Mouse (Mus musculus): ENCODE results near the gene Nmd3. TPM values are rescaled to one million over a fixed set of nuclear protein-coding genes. Genes with fewer than 3 reads are reported as not detected.

Gene Nmd3
- polyA plus RNA-seq, 1 experiment from 2014 or later, result 48.5 TPM

DNA sequence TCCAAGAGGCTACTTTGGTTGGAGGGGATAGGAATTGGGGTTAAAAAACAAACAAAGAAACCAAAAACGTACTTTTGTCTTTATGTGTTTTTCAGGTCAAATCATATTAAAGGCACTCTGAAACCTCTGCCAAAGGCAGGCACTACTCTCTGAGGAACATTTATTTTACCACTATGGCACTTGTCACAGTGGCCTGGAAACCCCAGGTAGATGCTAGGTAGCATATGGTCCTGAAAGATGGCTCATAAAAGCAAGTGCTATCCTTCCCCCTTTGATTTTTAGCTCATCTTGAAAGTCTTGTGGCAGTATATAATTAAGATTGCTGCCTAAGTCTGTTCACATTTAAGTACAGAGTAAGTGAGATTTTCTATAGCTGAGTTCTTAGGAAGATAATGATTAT, 35.7 kb downstream of the Nmd3 start:
- no peak overlapping the region for H3K9ac ChIP-seq (ENCODE audit: low read depth, low read length)
- H3K4me3 ChIP-seq (ENCODE audit: low read depth, low read length), result no peak overlapping the region
- no peaks in the 10 kb centered on the region for H3K27me3 ChIP-seq (ENCODE audit: control insufficient read depth, insufficient read depth, low read depth, low read length)
- no peak for ATAC-seq (ENCODE audit: low read depth)
- peaks cover 6% of the 10 kb centered on the region for H3K36me3 ChIP-seq (ENCODE audit: control insufficient read depth, insufficient read depth)
- no peaks in the 10 kb centered on the region for H3K4me1 ChIP-seq (ENCODE audit: control insufficient read depth, low read depth, low read length)
- no peak overlapping the region for H3K4me2 ChIP-seq (ENCODE audit: low read depth, low read length)
- no peaks in the 10 kb centered on the region for H3K9me3 ChIP-seq (replicated peaks; ENCODE audit: control insufficient read depth, low read length)
- H3K27ac ChIP-seq (ENCODE audit: low read length), result no peak overlapping the region
- WGBS (ENCODE audit: insufficient replicate concordance), result 80% methylated on average over 1 of the region's 1 CpGs

GRCm38 (mm10) chr3:69760081-69760480, 38.3 kb downstream of the Nmd3 start:
- no peaks in the 10 kb centered on the region; the same call in 1 of the 2 replicates for H3K36me3 ChIP-seq (ENCODE audit: control insufficient read depth, insufficient read depth)
- H3K4me1 ChIP-seq (ENCODE audit: control insufficient read depth, low read depth, low read length), result no peaks in the 10 kb centered on the region
- 79% methylated on average over 6 of the region's 6 CpGs for WGBS (ENCODE audit: insufficient replicate concordance)
- no peak overlapping the region for H3K4me2 ChIP-seq (ENCODE audit: low read depth, low read length)
- no peak overlapping the region for H3K4me3 ChIP-seq (ENCODE audit: low read depth, low read length)
- no peaks in the 10 kb centered on the region for H3K9me3 ChIP-seq (replicated peaks; ENCODE audit: control insufficient read depth, low read length)
- ATAC-seq (ENCODE audit: low read depth), result no peak
- no peaks in the 10 kb centered on the region for H3K27me3 ChIP-seq (ENCODE audit: control insufficient read depth, insufficient read depth, low read depth, low read length)
- no peak overlapping the region for H3K9ac ChIP-seq (ENCODE audit: low read depth, low read length)
- H3K27ac ChIP-seq (ENCODE audit: low read length), result no peak overlapping the region

- Histone ChIP-seq H3K9ac (ENCODE audit: low read depth, low read length) (no peak overlapping the region), H3K4me3 (ENCODE audit: low read depth, low read length) (no peak overlapping the region), H3K27me3 (ENCODE audit: control insufficient read depth, insufficient read depth, low read depth, low read length) (no peaks in the 10 kb centered on the region), H3K9me3 (replicated peaks; ENCODE audit: control insufficient read depth, low read length) (no peaks in the 10 kb centered on the region), H3K36me3 (ENCODE audit: control insufficient read depth, insufficient read depth) (no peaks in the 10 kb centered on the region; the same call in 1 of the 2 replicates), H3K4me1 (ENCODE audit: control insufficient read depth, low read depth, low read length) (no peaks in the 10 kb centered on the region), H3K27ac (ENCODE audit: low read length) (no peak overlapping the region), H3K4me2 (ENCODE audit: low read depth, low read length) (no peak overlapping the region)
- WGBS (ENCODE audit: insufficient replicate concordance), result 63% methylated on average over 4 of the region's 4 CpGs
- ATAC-seq (ENCODE audit: low read depth), result no peak
Observed at GRCm38 (mm10) chr3:69761195-69761594, 39.4 kb downstream of the Nmd3 start.

- Histone ChIP-seq H3K9me3 (replicated peaks; ENCODE audit: control insufficient read depth, low read length) (no peaks in the 10 kb centered on the region), H3K36me3 (ENCODE audit: control insufficient read depth, insufficient read depth) (no peaks in the 10 kb centered on the region), H3K4me1 (ENCODE audit: control insufficient read depth, low read depth, low read length) (no peaks in the 10 kb centered on the region), H3K9ac (ENCODE audit: low read depth, low read length) (no peak overlapping the region), H3K27ac (ENCODE audit: low read length) (no peak overlapping the region), H3K27me3 (ENCODE audit: control insufficient read depth, insufficient read depth, low read depth, low read length) (no peaks in the 10 kb centered on the region), H3K4me2 (ENCODE audit: low read depth, low read length) (no peak overlapping the region), H3K4me3 (ENCODE audit: low read depth, low read length) (no peak overlapping the region)
- ATAC-seq (ENCODE audit: low read depth), result no peak
- 76% methylated on average over 6 of the region's 6 CpGs for WGBS (ENCODE audit: insufficient replicate concordance)
Observed at GRCm38 (mm10) chr3:69762838-69763368, 41.1 kb downstream of the Nmd3 start.

- no peak for ATAC-seq (ENCODE audit: low read depth)
- Histone ChIP-seq H3K4me1 (ENCODE audit: control insufficient read depth, low read depth, low read length) (no peaks in the 10 kb centered on the region), H3K4me2 (ENCODE audit: low read depth, low read length) (no peak overlapping the region), H3K27me3 (ENCODE audit: control insufficient read depth, insufficient read depth, low read depth, low read length) (no peaks in the 10 kb centered on the region), H3K4me3 (ENCODE audit: low read depth, low read length) (no peak overlapping the region), H3K9ac (ENCODE audit: low read depth, low read length) (no peak overlapping the region), H3K9me3 (replicated peaks; ENCODE audit: control insufficient read depth, low read length) (no peaks in the 10 kb centered on the region), H3K27ac (ENCODE audit: low read length) (no peak overlapping the region), H3K36me3 (ENCODE audit: control insufficient read depth, insufficient read depth) (no peaks in the 10 kb centered on the region)
- WGBS (ENCODE audit: insufficient replicate concordance), result 76% methylated on average over 21 of the region's 21 CpGs
Observed at GRCm38 (mm10) chr3:69763630-69764565, 42.1 kb downstream of the Nmd3 start.

DNA sequence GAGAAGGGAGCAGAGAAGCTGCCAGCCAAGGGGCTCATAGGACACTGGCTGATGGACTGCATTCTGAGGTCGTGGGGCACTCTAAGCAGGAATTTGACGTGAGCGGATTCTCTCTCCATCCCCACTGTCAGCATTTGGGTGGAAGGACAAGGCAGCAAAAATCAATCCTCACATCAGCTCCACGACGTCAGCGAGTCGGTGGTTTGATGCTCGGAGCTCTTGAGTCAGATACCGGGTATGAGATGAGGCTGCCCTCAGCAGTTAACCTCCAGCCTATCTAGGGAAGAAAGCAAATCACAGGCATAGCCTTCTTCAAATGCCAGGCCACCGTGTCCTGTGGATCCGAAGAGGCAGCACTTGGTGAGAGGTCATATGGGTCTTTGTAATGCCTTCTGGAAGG, 43.4 kb downstream of the Nmd3 start:
- H3K4me2 ChIP-seq (ENCODE audit: low read depth, low read length), result no peak overlapping the region
- no peaks in the 10 kb centered on the region for H3K9me3 ChIP-seq (replicated peaks; ENCODE audit: control insufficient read depth, low read length)
- no peaks in the 10 kb centered on the region for H3K4me1 ChIP-seq (ENCODE audit: control insufficient read depth, low read depth, low read length)
- no peak overlapping the region for H3K9ac ChIP-seq (ENCODE audit: low read depth, low read length)
- no peak overlapping the region for H3K4me3 ChIP-seq (ENCODE audit: low read depth, low read length)
- 81% methylated on average over 11 of the region's 11 CpGs for WGBS (ENCODE audit: insufficient replicate concordance)
- H3K27ac ChIP-seq (ENCODE audit: low read length), result no peak overlapping the region
- H3K27me3 ChIP-seq (ENCODE audit: control insufficient read depth, insufficient read depth, low read depth, low read length), result no peaks in the 10 kb centered on the region
- no peak for ATAC-seq (ENCODE audit: low read depth)
- H3K36me3 ChIP-seq (ENCODE audit: control insufficient read depth, insufficient read depth), result no peaks in the 10 kb centered on the region

DNA sequence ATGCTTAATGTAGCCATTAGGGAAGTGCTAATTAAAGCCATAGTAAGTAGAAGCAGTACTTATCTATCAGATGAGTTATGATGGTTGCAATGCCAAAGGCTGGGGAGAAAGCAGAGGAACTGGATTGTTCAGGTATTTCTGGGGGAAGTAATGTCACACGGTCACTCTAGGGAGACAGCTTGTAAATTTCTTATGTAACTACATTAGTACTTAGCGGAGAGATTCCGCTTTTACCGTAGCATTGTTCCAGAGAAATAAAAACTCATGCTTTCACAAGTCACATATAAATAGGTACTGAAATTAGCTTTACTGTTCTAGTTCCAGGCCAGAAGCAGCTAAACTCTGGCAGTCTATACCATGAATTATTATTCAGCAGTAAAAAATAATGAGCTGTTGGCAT, 47.4 kb downstream of the Nmd3 start:
- no peaks in the 10 kb centered on the region for H3K4me1 ChIP-seq (ENCODE audit: control insufficient read depth, low read depth, low read length)
- no peak overlapping the region for H3K4me2 ChIP-seq (ENCODE audit: low read depth, low read length)
- H3K36me3 ChIP-seq (ENCODE audit: control insufficient read depth, insufficient read depth), result no peaks in the 10 kb centered on the region
- WGBS (ENCODE audit: insufficient replicate concordance), result 79% methylated on average over 4 of the region's 4 CpGs
- no peak for ATAC-seq (ENCODE audit: low read depth)
- no peak overlapping the region for H3K27ac ChIP-seq (ENCODE audit: low read length)
- H3K9me3 ChIP-seq (replicated peaks; ENCODE audit: control insufficient read depth, low read length), result no peaks in the 10 kb centered on the region
- no peak overlapping the region for H3K9ac ChIP-seq (ENCODE audit: low read depth, low read length)
- no peak overlapping the region for H3K4me3 ChIP-seq (ENCODE audit: low read depth, low read length)
- H3K27me3 ChIP-seq (ENCODE audit: control insufficient read depth, insufficient read depth, low read depth, low read length), result no peaks in the 10 kb centered on the region

DNA sequence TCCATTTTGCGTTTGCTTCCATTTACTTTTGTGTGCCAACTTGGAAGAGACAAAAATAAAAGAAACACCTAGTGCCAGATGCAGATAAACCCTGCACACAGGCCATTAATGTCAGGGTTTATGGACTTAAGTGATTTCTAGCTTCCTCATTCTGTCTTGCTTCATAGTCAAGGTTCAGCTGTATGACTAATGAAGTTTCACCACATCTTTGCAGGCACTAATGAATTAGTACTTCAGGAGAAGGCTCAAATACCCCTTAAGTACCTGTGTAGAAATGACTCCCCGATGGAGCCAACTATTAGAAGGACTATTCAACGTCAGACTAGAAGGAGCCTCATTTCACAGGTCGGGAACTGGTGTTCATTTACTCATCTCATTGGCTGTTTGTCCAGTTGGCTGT, 51.6 kb downstream of the Nmd3 start:
- 54% methylated on average over 4 of the region's 4 CpGs for WGBS (ENCODE audit: insufficient replicate concordance)
- H3K9ac ChIP-seq (ENCODE audit: low read depth, low read length), result no peak overlapping the region
- no peak for ATAC-seq (ENCODE audit: low read depth)

DNA sequence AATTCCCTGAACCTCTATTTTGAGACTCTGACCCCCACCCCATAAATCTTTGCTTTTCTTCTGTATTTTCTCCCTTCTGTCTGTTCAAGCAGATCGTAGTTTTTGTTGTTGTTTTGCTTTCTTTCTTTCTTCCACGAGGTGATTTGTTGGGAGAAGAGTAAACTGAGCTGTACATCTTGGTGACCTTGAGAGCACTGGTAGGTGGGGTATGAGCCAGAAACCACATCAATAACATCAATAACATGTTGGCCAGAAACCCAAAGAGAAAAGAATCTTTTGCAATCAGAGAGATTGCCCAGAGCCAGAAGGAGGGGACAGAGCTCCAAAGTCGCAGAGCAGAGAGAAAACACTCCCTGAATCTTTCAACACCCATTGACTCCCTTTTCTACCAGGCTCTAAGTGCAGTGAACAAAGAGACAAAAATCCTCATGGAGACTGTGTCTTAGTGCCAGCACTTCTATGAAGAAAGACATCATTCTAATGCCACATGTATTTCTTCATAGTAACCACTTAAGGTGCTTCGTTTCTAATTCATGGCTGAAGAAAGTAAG, 57.5 kb downstream of the Nmd3 start:
- ATAC-seq (ENCODE audit: low read depth), result no peak
- Histone ChIP-seq H3K4me1 (ENCODE audit: control insufficient read depth, low read depth, low read length) (no peaks in the 10 kb centered on the region), H3K9ac (ENCODE audit: low read depth, low read length) (no peak overlapping the region), H3K4me3 (ENCODE audit: low read depth, low read length) (no peak overlapping the region), H3K27me3 (ENCODE audit: control insufficient read depth, insufficient read depth, low read depth, low read length) (no peaks in the 10 kb centered on the region), H3K4me2 (ENCODE audit: low read depth, low read length) (no peak overlapping the region), H3K9me3 (replicated peaks; ENCODE audit: control insufficient read depth, low read length) (no peaks in the 10 kb centered on the region), H3K27ac (ENCODE audit: low read length) (no peak overlapping the region), H3K36me3 (ENCODE audit: control insufficient read depth, insufficient read depth) (no peaks in the 10 kb centered on the region)
- WGBS (ENCODE audit: insufficient replicate concordance), result 52% methylated on average over 4 of the region's 4 CpGs

More for the DNA sequence above, 51.6 kb downstream of the Nmd3 start:
- H3K4me2 ChIP-seq (ENCODE audit: low read depth, low read length), result no peak overlapping the region
- H3K27ac ChIP-seq (ENCODE audit: low read length), result no peak overlapping the region
- H3K9me3 ChIP-seq (replicated peaks; ENCODE audit: control insufficient read depth, low read length), result no peaks in the 10 kb centered on the region
- no peaks in the 10 kb centered on the region for H3K36me3 ChIP-seq (ENCODE audit: control insufficient read depth, insufficient read depth)
- no peaks in the 10 kb centered on the region for H3K4me1 ChIP-seq (ENCODE audit: control insufficient read depth, low read depth, low read length)
- no peaks in the 10 kb centered on the region for H3K27me3 ChIP-seq (ENCODE audit: control insufficient read depth, insufficient read depth, low read depth, low read length)
- no peak overlapping the region for H3K4me3 ChIP-seq (ENCODE audit: low read depth, low read length)

Data from liver, embryonic 16.5 days (tissue).